Mouse (Mus musculus) monocyte, adult 2 months (primary cell): Measurements from ENCODE around the gene Smlr1.

Experiments
- DNase-seq, 2 experiments: peaks; one replicate each; pipeline ENCODE4 v3.0.0; 2022; ENCODE audit warnings: low spot score in 2 of 2, low read depth in 1 of 2

The Smlr1 gene

GRCm38 (mm10) chr10:25535891-25536331, at the start of gene Smlr1:
Gene Smlr1 (minus strand): TSS chr10:25536267.
- DNase-seq, result no peak

GRCm38 (mm10) chr10:25584899-25585298, 48.8 kb upstream of the Smlr1 start:
- DNase-seq, result no peak

GRCm38 (mm10) chr10:25580066-25580465, 44.0 kb upstream of the Smlr1 start:
- no peak for DNase-seq

- DNase-seq, result no peak
Observed at GRCm38 (mm10) chr10:25571319-25572240, 35.5 kb upstream of the Smlr1 start.

GRCm38 (mm10) chr10:25552936-25553335, 16.9 kb upstream of the Smlr1 start:
- DNase-seq, result no peak

GRCm38 (mm10) chr10:25541097-25541496, 5.0 kb upstream of the Smlr1 start:
- DNase-seq, result no peak

GRCm38 (mm10) chr10:25539771-25540168, 3.7 kb upstream of the Smlr1 start:
- DNase-seq, result no peak

- no peak for DNase-seq
Observed at GRCm38 (mm10) chr10:25539146-25539770, 3.2 kb upstream of the Smlr1 start.

- no peak for DNase-seq
Observed at GRCm38 (mm10) chr10:25538738-25539137, 2.7 kb upstream of the Smlr1 start.

- no peak for DNase-seq
Observed at GRCm38 (mm10) chr10:25536621-25537020, 554 bp upstream of the Smlr1 start.

- DNase-seq, result no peak
Observed at GRCm38 (mm10) chr10:25534467-25534866, 1.6 kb downstream of the Smlr1 start.

- no peak for DNase-seq
Observed at GRCm38 (mm10) chr10:25533513-25534246, 2.4 kb downstream of the Smlr1 start.

- DNase-seq, result no peak
Observed at GRCm38 (mm10) chr10:25533105-25533504, 3.0 kb downstream of the Smlr1 start.

- DNase-seq, result no peak
Observed at GRCm38 (mm10) chr10:25531335-25531734, 4.7 kb downstream of the Smlr1 start.

- no peak for DNase-seq
Observed at GRCm38 (mm10) chr10:25527126-25527525, 8.9 kb downstream of the Smlr1 start.

GRCm38 (mm10) chr10:25526622-25527021, 9.4 kb downstream of the Smlr1 start:
- no peak for DNase-seq

- DNase-seq, result no peak
Observed at GRCm38 (mm10) chr10:25526156-25526555, 9.9 kb downstream of the Smlr1 start.

- DNase-seq, result no peak
Observed at GRCm38 (mm10) chr10:25523727-25524126, 12.3 kb downstream of the Smlr1 start.

GRCm38 (mm10) chr10:25520428-25520827, 15.6 kb downstream of the Smlr1 start:
- no peak for DNase-seq

- DNase-seq, result no peak
Observed at GRCm38 (mm10) chr10:25519954-25520353, 16.1 kb downstream of the Smlr1 start.

GRCm38 (mm10) chr10:25513821-25514220, 22.2 kb downstream of the Smlr1 start:
- no peak for DNase-seq

- no peak for DNase-seq
Observed at GRCm38 (mm10) chr10:25503250-25503649, 32.8 kb downstream of the Smlr1 start.
